Mouse (Mus musculus) testis, postnatal 14 days (tissue): ENCODE measurements around the gene Sorbs2.
A peak's percentile ranks its signal among the peaks of the same experiment; 100 is the strongest.

ENCODE experiments used
- DNase-seq: peaks from one replicate; pipeline ENCODE4 v3.0.0; 2021; ENCODE audit warnings: low spot score

Gene Sorbs2

DNA sequence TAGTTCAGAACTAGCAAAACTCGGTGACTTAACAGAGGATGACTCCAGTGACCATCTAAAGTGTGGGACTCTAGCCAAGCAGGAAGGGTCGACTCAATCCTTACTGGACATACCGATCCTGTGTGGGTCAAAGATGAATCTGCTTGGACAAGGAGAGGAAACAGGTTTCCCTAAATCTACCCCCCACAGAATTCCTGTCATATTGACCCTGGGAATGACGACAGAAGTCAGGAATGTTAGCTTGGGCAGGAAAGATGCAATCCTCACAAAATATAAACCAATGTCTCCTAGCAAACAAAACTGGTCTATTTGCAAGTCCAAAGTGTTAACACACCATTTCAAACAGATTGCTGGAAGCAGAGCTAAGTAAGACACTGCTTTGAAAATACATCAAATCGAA, 118.8 kb downstream of the Sorbs2 start:
- no peak for DNase-seq

GRCm38 (mm10) chr8:45627246-45628241, 120.0 kb downstream of the Sorbs2 start:
- DNase-seq: peak; percentile 64

GRCm38 (mm10) chr8:45628421-45629065, 121.0 kb downstream of the Sorbs2 start:
- no peak for DNase-seq

- no peak for DNase-seq
These were observed 121.5 kb downstream of the Sorbs2 start for GRCm38 (mm10) chr8:45629066-45629430.

DNA sequence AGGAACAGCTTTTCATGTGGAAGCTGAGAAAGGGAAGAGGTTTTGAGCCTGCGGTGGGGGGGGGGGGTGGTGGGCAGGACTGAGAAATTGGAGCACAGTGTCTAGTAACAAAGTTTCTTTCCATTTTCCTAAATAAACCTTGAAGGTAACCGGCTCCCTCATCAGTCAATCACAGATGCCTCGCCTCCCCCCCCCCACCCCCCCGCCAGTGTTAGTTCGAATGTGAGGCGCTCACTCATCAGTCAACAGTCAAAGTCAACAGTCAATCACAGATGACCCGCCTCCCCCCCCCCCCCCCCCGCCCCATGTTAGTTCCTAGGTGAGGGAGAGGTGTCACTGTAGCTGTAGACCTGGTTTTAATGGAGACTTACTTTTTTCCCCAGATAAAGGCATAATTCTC, 123.4 kb downstream of the Sorbs2 start:
- no peak for DNase-seq

DNA sequence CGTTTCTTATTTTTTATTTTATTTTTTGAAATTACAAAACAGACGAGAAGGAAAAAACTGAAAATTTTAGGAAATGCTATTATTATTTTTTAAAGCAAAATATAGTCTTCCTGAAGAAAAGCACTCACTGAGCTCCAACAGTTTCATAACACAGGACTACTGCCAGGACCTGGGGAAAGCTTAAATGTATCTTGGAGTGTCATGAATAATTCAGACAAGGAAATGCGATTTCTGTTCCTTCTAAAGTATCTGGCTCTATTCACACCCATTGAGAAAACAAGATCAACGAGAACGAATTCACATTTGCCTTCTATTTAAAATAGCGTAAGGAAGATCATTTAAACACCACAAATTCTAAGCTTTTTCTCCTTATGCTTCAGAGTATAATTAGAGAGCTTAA, 127.6 kb downstream of the Sorbs2 start:
- no peak for DNase-seq

DNA sequence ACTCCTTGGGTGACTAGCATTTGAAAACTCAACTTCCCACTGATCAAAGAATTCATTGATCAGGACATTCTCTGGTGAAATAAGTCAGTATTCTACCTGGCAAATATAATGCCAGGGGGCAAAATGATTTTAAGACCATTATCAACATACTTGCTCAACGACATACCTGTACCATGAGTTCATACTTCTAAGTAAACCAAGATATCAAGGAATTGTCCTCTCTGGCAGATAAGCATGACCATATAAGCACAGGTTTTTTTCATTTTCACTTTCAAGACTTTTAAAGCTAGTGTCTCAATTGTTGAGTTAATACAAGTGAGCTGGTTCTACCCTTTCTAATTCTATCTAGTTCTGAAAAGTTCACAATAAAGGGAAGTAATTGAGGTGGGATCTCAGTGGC, 130.2 kb downstream of the Sorbs2 start:
- DNase-seq: no peak

- DNase-seq: no peak
These were observed 131.9 kb downstream of the Sorbs2 start for GRCm38 (mm10) chr8:45639444-45639843.

DNA sequence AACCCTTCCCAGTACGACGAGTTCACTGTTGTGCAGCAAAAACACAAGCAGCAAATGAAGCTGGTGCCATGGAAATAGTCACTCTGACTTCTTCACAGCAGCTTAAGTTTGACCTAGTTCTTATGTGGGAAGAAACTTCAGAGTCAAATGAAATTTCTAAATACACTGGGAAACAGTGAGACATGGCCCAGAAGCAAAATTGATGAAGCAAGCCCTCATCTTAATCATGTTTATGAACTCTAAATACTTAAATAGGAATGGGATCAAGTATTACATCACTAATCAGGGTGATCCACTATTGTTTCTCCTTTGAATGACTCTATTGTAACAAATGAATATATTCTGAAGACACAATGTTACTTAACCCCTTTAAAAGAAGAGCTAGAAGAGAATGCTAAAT, 137.1 kb downstream of the Sorbs2 start:
- no peak for DNase-seq

DNA sequence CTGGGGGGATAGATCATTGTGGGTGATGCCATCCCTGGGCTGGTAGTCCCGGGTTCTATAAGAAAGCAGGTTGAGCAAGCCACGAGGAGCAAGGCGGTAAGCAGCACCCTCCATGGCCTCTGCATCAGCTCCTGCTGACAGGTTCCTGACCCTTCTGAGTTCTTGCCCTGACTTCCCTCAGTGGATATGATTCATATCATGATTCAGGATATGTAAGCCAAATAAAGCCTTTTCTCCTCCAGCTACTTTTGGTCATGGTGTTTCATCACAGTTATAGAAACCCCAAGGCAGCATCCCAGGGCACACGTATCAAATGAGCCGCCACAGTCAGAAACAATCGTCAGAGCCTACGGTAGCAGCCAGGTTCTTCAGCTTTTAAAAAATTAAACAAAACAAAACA, 141.5 kb downstream of the Sorbs2 start:
- no peak for DNase-seq

- DNase-seq: no peak
These were observed 142.4 kb downstream of the Sorbs2 start for GRCm38 (mm10) chr8:45649966-45650365.

- no peak for DNase-seq
These were observed 150.4 kb downstream of the Sorbs2 start for GRCm38 (mm10) chr8:45658021-45658420.

- no peak for DNase-seq
These were observed 151.1 kb downstream of the Sorbs2 start for GRCm38 (mm10) chr8:45658458-45659325.

DNA sequence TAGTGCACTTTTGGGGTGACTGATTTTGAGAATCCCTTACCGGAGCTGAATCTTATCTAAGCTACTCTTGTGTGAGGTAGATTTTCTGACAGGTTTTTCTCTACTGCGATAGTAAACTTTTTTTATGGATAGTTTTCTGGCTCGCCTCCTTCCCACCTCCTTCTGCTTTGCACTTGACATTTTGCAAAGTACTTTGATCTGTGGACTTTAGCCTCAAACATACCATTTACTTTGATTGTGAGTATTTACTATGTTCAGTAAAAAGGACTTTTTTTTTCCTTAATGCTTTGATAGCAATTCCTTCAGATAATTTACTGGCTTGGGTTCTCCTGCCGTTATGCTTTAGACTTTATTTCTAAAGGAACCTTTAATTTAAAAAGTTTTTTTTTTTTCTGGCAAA, 151.9 kb downstream of the Sorbs2 start:
- no peak for DNase-seq

GRCm38 (mm10) chr8:45660570-45660969, 153.0 kb downstream of the Sorbs2 start:
- no peak for DNase-seq

DNA sequence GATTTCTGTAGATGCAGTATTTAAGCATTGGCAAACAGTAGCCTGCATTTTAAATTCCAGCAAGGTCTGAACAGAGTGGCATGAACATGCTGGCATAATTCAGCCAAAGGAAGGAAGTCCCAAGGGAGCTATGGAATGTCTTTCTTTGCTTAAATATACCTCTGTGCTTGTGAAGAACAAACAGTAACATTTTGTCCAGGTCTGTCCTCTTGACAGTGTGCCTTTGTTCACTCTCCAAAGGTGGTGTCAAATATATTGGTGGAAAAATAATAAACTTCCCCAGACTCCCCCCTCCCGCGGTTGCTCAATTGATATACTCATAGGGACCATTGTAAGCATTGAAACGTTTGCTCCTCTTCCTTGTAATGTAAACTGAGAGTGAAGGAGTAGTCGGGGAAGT, 154.0 kb downstream of the Sorbs2 start:
- DNase-seq: no peak

DNA sequence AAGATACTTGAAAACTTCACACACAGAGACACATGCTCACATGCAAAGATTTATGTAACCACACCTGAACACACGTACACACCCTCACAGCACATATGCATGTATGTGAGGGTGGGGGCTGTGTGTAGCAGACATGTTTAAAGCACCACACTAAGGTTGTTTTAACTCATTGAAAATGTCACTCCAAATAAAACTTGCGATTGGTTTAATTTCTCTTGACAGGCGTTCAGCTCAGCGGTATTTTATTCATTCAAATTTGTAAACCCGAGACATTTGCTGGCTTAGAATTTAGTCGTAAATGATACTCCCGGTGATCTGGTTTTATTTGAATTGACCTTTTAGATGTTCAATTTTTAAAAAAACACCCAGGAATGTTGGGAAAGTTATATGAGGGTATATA, 158.6 kb downstream of the Sorbs2 start:
- no peak for DNase-seq

DNA sequence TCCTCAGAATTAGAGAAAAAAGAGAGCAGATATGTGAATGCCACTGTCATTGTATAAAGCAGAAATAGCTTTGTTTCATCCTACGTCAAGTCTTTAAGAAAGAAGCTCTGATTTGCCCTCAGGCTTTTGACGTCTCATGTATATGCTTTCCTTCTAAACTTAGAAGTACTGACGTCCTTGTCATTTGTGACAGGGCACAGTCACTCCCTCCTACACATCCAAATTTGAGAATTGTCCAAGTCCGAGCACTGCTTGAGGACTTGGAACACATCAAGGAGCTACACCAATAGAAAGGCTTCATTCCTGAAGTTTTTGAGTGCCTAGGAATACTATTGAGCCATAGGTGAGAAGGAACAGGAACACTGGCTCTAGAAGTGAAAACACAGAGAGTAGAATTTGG, 165.6 kb downstream of the Sorbs2 start:
- no peak for DNase-seq

GRCm38 (mm10) chr8:45675821-45676279, 168.3 kb downstream of the Sorbs2 start:
- DNase-seq: no peak

DNA sequence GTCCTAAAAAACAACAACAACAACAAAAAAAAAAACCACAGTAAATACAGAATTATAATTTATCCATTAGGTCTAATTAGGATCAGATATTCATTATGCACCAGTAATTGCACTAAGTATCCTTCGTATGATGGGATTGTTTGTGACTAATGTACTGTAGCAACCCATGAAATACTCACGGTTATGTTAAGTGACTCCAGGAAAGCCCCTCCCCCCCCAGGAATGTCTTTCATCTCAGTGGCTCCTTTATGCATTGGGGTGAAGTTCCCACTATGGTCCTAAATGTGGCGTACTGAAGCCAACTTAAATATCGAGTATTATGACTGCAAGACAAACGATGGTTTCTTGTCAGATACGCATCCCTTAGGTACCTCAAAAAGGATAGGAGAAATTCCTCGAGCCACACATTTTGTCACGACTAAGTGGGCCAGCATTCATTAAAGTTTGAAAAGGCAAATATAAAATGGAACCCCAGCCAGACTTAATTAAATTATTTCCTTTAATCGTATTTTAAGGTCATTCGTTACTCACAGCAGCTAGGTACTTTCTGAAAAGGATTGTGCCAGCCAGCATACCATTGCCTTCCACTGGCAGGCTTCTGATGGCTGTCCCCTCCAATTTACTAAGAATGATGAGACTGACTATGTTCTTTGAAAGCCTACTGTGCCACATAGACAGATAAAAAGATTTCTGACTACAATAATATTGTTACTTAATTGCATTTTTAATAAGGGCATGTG, 169.7 kb downstream of the Sorbs2 start:
- no peak for DNase-seq

DNA sequence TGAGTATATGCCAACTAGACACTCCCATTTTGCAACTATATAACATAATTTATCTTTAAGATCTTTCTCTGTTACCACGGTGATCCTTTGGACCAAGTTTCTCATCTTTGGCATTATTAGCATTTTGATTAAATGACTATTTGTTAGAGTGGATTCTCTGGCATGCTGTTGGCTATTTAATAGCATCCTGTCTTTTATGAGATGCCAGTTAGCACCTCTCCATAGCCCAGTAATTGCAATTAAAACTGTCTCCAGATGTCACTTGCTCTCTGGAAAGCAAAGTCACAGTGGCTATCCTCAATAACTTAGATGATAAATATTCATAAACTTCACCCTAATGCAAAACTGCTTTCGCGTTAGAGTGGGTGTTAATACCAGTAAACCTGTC, 170.3 kb downstream of the Sorbs2 start:
- no peak for DNase-seq

DNA sequence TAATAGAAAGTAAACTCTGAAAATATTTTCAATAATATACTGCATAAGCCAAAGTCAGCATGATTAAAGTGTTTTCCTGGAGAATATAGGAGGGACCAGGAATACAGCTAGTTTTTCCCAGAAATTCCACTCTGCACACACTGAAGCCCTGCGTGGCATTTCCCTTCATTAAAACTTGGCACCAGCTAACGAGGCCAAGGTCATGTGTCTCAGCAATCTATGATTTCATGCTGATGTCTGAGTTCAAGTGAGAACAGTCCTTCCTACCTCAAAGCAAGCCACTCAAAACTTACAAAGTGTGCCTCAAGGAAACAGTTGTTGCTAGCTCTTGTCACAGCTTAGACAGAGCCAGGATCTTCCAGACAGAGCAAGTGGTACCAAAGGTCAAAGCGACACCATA, 173.6 kb downstream of the Sorbs2 start:
- DNase-seq: peak; percentile 12
